Mouse (Mus musculus) heart, adult 11 months (tissue): ENCODE measurements at regions not wholly inside any gene's neighbourhood (a gene's known extent, or its start where the extent isn't known, plus 50 kb on each side); places are given as distances from the start of the nearest gene placed in this dataset.
A peak's percentile ranks its signal among the peaks of the same experiment; 100 is the strongest.

Experiments used
- DNase-seq: peaks from one replicate; pipeline ENCODE4 v3.0.0; 2022

DNA sequence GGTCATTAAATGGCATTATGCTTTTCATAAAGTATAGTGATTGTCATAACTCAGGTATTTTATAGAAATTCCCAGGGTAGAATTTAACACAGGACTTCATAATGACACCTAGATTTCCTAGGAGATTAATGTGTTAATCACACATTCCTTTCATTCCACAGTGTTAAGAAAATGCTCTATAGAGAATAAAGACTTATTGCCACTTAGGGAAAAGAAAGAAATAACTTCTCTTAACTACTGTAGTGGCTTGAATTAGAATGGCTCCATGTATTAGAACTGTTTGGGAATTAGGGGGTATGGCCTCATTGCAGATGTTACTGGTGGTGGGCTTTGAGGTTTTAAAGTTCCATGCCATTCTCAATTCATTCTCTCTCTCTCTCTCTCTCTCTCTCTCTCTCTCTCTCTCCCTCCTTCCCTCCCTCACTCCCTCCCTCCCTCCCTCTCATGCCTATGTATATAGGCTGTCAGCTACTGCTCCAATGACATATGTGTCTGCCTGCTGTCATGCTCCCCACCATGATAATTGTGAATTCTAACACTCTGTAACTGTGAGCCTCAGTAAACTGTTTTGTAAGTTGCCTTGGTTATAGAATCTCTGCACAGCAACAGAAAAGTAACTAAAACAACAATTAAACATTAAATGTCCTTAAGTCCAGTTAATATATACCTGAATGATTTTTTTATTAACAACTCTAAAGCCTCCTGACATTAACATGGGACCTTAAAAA, 425.1 kb upstream of the Depdc1a start:
- DNase-seq = no peak

DNA sequence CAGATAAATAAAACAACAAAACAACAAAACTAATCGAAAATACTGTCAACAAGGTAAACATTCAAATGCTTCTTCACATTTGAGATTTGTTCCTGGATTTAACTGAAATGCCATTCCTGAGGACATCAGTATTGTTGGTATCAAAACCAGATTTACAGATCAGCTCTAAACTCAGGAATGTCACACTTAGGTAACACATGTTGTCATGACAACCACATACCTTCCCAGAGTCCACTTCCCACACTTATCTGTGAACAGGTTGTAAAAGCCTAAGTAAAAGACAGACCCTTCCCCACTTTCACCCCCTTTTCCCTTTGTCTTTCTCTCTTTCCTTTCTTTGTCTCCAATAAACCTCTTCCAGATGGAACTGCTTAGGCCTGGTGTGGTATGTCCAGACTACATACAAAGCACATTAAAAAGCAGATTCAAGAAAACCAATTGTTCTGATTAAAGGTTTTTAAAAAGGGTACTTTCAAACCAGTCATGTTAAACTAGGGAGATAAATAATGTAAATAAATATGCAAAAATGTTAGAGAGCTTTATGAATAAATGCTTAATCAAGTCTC, 438.2 kb upstream of the Depdc1a start:
- no peak for DNase-seq

DNA sequence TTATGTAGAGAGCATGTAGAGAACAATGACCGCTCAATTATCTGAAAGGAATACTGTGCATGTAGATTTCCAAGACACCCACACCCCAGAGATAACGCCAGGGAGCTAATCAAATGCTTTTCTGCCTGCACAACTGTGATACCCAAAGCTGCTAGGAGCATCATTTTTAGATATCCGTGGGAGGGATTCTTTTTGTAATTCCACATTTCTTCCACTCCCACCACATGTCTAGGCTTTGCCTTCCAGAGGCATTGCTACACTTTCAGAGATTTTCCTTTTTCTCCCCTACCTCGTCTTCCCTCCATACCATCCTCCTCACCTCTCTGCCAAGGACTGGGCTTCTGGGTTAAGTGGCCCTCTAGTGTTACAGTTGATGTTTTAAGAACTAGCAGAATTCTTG, 460.4 kb upstream of the Depdc1a start:
- DNase-seq = no peak

DNA sequence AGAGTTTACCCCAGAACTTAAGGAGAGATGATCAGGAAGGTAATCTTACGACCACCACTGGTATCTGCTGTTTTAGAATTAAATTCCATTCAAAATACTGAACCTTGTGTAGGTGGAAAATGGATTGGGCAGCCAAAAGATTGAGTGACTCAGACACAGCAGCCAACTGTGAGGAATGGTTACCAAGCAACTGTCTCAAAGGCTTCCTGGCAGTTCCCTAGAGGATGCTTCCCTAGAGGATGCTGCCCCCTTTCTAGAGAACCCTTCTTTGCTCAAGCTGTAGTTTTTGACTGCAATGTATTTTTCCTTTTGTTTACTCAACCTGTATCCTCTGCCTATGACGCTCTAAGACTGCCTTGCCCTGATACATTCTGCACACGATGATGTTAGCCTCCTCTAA, 463.7 kb upstream of the Depdc1a start:
- DNase-seq = no peak

DNA sequence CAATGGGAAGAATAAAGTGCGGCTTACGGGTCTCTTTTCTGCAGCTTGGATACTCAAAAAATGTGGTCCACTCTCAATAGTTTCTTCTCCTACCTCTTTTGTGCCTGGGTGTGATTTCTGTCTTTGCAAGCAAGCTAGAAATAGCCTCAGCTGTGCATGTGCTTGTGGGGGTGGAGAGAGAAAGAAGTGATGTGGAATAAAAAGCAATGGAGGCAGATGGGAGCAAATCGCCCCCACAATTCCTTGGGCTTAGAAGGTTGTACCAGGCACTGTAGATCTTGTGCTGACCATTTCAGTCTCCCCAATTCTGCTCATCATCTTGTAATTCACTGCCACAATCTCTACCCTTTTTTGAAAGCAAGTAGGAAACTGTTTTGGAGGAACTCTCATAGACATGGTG, 464.6 kb upstream of the Depdc1a start:
- DNase-seq = no peak

DNA sequence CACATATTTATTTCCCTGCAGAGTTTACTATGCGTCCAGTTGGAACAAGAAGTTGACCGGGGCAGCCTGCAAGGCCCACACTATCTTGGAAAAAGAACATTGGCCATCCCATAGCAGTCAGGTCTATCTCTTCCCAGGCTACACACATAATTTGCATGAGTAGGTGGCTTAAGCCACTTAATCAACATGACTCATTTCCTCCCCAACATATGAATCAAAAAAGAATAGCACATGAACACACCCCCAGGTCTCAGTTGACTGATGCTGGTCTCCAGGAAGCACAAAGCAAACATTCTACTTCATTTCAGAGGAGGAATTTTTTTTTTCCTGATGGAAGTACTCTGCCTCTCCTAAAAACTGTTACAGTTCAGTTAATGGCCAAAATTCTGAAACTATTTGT, 465.3 kb upstream of the Depdc1a start:
- no peak for DNase-seq

DNA sequence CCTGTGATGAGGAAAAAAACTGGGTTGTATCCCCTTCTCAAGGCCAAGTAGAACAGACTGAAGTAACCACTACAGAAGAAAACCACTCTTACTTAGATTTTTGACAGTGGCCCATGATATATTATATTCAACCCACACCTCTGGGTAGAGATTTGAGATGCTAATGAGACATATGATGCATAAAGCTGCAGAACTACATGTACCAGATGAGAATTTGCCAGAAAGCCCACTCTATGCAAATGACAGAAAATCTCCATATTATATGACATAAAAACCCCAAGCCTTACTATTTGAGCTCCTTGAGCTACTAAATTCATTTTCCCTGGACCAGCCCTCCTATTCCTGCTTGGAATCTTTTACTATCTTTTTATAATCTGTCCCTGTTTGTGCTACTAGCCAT, 458.4 kb upstream of the Lrrc7 start:
- DNase-seq = no peak

DNA sequence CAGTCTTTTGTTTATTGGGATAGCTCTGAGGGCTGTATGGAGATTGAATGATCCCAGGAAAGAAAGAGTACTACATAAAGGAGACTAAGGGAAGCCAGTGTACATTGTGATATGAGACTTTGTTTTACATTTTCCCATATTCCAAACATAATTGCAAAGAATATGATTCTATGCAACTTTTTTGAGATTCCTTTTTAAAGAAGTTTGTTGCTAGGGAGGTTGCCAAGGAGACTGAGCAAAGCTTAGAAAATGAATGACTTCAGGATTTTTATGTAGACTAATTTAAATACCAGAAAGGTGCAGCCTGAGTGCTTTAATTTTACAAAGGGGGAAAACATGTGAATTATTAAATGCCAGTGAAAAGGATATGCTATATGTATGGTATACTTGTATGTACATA, 455.2 kb upstream of the Lrrc7 start:
- no peak for DNase-seq

DNA sequence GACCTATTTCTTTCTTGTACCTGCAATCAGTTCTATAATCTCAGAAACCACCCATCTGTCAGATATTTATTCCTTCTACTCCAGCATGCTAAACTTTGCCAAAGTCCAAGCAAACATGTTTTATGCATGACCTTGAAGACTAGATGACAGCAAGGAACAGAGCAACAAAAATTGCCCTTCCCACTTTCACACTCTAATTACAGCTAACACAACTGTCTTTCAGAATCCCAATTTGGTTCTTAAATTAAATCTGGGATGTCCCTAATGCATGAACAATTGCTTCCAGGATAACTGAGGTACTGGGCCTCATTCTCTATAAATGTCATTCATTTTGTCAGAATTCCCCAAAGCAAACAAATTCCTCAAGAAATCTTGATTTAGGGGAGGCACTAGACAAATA, 454.4 kb upstream of the Lrrc7 start:
- DNase-seq = no peak

DNA sequence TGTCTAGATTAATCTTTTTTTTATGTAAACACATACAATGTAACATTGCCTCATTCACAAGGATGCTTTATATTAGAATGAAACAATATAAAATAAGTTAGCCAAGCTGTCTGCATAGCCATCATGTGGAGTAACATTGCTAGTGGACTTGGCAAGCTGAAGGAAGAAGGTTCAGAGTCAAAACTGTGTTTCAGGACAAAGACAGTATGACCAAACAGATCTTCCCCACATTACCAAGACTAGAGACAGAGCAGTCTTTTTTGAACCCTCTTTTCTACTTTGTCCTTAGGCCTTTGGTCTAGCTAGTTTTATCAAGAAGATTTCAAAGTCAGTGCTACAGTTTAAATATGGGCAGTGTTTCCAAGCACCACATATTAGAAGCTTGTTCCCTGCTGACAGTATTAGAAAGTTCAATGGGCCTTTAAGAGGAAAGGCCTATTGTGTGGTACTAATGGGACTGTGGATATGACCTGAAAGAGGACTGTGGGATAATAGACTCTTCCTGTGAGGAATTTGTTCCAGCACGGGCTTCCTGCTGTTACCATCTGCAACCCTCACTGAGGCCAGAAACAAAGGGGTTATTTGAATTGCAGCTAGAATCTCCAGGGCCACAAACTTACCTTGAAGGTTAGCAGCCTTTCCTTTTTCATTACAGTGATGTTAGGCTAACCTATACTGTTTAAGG, 449.1 kb upstream of the Lrrc7 start:
- DNase-seq = no peak

DNA sequence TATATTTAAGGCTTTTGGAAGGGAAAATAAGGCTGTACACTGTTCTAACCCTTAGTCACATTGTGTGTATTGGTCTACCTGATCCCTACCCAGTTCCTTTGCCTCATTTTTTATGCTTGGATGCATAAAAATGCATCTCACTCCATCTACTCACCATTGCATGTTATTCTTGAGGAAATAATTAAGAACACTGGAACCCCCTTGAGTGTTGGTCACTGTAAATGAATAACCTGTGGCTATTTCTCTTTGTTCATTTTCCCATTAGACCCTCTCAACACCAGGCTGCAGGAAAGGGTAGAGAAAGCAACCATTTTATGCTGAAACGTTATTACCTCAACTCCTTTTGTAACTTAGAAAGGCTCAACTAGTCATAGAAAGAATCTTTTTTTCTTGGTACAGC, 442.0 kb upstream of the Lrrc7 start:
- no peak for DNase-seq

DNA sequence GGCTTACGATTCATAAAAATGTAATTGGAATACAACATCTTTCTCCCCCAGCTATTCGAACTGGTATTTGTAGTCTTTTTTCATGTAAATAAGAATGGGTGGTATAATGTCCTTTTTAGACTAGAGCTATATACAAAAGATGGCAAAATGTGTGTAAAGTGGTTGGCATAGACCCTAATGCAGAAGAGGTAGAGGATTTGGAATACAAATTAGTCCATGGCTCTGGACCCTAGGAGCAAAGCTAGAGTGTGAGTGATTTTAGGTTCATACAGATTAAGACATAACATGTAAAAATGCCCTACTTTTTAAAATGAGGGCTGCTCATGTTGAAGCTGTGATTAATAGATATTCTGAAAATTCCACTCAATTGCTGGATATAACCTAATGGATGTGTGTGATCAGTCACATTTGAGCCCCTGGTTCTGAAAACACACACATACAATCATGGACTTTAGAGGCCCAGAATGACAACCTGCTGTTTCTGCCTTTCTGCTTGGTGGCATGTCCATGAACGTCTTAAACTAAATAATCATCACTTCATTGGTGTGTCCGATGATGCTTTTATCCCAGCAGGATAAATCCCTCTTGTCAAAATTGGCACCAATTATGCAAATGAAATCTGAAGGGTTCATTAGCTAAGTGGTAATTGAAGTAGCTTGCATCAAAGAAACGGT, 423.6 kb upstream of the Lrrc7 start:
- DNase-seq = no peak

DNA sequence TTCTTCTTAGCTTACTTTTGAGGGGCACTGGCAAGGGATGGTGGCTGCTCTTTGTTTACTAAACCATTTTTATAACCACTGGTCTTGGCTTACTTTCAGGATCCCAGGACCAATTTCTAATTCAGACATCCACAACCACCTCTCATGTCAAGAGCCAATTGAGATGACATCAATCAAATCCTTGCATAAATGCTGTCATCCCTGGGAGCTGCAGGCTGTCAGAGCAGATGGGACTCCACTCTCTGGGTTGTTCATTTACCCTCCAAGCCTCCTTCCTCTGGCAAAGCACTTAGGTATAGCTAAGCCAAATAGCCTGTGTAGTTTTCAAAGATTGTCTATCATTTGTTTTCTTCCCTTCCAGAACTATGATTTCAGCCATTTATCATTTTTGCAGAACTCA, 385.0 kb upstream of the Lrrc7 start:
- DNase-seq = peak; percentile 81

DNA sequence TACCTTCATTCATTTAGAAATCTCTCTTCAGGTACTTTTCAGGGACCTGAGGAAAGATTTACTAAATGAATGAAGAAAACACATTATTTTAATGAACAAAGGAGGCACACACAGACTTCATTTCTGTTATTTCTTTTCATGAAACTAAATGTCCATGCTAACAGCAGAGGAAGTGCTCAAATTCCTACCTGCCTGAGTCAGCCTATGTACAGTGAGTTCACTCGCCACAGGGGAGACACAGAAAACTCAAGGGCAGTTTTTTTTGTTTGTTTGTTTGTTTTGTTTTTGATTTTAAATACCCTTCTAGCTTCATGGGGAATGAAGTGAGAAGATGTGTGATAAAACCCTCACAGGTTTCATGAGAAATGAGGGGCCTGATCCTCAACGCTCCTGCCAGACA, 343.1 kb upstream of the Lrrc7 start:
- no peak for DNase-seq

DNA sequence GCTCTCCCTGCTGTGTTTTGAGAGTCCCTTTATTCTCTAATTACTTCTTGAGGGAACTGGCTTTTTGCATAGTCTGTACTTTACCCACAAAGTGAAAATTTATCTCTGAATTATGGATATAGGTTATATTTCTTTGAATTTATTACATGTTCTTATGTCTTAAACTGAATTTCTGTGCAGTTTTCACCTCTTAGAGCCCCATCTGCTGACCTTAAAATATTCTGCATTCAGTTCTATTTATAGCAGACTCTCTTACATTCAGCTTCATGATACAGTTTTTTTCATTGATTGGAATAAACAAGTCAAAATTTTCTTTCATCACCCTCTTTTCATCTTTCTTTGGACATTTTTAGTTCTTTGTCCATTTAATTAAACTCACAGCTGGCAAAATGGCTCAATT, 337.4 kb upstream of the Lrrc7 start:
- DNase-seq = no peak

DNA sequence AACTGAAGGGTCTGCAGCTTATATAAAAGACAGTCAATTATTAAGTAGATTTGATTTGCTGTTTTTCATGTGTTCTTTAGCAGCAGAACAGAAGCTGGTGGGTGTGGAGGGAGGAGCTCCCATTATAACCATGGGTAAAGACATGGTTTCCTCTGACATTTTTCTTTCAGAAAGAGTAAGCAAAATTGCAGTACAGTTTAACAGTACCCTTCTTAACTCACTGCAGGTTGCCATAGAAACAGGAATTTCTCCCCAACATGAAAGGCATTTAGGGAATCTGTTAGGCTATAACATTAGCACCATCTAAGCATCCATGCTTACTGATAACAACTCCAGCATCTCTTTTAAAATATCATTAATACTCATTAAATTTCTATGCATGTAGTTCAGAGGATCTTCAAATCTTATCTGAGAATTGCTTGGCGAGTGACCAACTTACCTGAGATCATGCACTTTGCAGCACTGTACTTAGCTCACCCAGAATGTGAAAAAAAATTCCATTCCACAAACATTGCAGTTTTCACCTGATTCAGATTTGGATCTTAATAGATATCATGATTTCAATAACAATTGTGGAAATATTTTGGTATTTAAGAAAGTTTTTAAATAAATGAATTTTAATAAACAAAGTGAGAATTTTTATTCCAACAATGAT, 324.8 kb upstream of the Lrrc7 start:
- DNase-seq = no peak

DNA sequence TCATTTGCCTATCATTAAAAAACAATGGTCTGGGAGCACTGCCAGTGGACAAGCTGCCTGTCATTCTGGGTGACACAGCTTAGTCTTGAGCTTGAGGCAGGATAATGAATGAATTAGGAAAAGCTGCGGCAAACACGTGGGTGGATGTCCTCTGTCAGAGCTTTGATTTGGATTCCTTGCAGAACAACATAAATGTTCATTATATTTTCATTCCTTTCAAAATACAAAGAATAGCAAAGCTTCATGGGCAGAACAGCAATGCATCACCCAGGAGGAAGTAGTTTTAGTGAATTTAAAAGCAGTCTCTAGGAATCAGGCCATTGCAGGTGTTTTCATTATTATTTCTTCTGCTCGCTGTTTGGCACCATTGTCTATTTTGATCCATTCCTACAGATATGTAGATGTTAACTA, 324.3 kb upstream of the Lrrc7 start:
- no peak for DNase-seq
